8 mouse cellular contexts compared by ENCODE assay signal in genomic region chr4:116556561-116557305, GRCm38 (mm10). TPM values are rescaled to one million over a fixed set of nuclear protein-coding genes. Genes with fewer than 3 reads are reported as not detected.
DNase-seq lines count a peak whose midpoint lies in the region; ATAC-seq and TF ChIP-seq lines count a peak whose summit lies in the region.

No protein-coding gene starts in this region.

- H3K4me3 ChIP-seq in bone marrow macrophage, adult 2 months (ENCODE audit: insufficient read depth, low read length) = peak overlapping the region; percentile 92
- H3K4me3 ChIP-seq in embryonic fibroblast, embryonic 13.5 days (ENCODE audit: insufficient read depth, low read length) = peak overlapping the region; percentile 78
- H3K4me3 ChIP-seq in heart, embryonic 10.5 days = peak overlapping the region; percentile 87
- H3K4me3 ChIP-seq in kidney, embryonic 15.5 days (replicated peaks) = peak overlapping the region; percentile 68

- H3K36me3 ChIP-seq in heart, embryonic 10.5 days = peaks cover 25% of the 10 kb centered on the region
- H3K36me3 ChIP-seq in kidney, embryonic 15.5 days = peaks cover 21% of the 10 kb centered on the region

- no peak for TF ChIP-seq CTCF in bone marrow macrophage, adult 2 months (IDR thresholded peaks at IDR 0.05; ENCODE audit: low read depth, low read length)
- TF ChIP-seq CTCF in embryonic fibroblast, embryonic 13.5 days (IDR thresholded peaks at IDR 0.05; ENCODE audit: borderline replicate concordance, insufficient read depth, low read length) = no peak

- no peak for TF ChIP-seq POLR2A in bone marrow macrophage, adult 2 months (IDR thresholded peaks at IDR 0.05; ENCODE audit: borderline replicate concordance, low read depth, low read length)
- peak; percentile 80 for TF ChIP-seq POLR2A in embryonic fibroblast, embryonic 13.5 days (IDR thresholded peaks at IDR 0.05; ENCODE audit: low read depth, low read length)

- H3K4me2 ChIP-seq in kidney, embryonic 15.5 days = peak overlapping the region; percentile 70

- no peaks in the 10 kb centered on the region for H3K9me3 ChIP-seq in heart, embryonic 10.5 days
- no peaks in the 10 kb centered on the region for H3K9me3 ChIP-seq in kidney, embryonic 15.5 days (replicated peaks)

- peaks cover 16% of the 10 kb centered on the region for H3K4me1 ChIP-seq in bone marrow macrophage, adult 2 months (ENCODE audit: control insufficient read depth, insufficient read depth, low read length)
- no peaks in the 10 kb centered on the region for H3K4me1 ChIP-seq in embryonic fibroblast, embryonic 13.5 days (ENCODE audit: control insufficient read depth, insufficient read depth, low read length)
- peaks cover 9% of the 10 kb centered on the region; the same call in 1 of the 2 replicates for H3K4me1 ChIP-seq in heart, embryonic 10.5 days
- H3K4me1 ChIP-seq in kidney, embryonic 15.5 days = peaks cover 12% of the 10 kb centered on the region; the same call in 1 of the 2 replicates

- peak; percentile 96 for DNase-seq in A20 (ENCODE audit: low read depth, low spot score)
- DNase-seq in heart, embryonic 10.5 days (ENCODE audit: low spot score) = peak; percentile 97
- peak; percentile 96 for DNase-seq in liver
- DNase-seq in spleen, postnatal 4 days (ENCODE audit: low spot score in 2 of 2) = peak; percentile 93 to 96

- peak overlapping the region; percentile 97 for H3K27ac ChIP-seq in bone marrow macrophage, adult 2 months (ENCODE audit: insufficient read depth, low read depth, low read length)
- H3K27ac ChIP-seq in embryonic fibroblast, embryonic 13.5 days (ENCODE audit: insufficient read depth, low read length) = peak overlapping the region; percentile 95
- H3K27ac ChIP-seq in heart, embryonic 10.5 days = peak overlapping the region; percentile 95
- peak overlapping the region; percentile 97 for H3K27ac ChIP-seq in kidney, embryonic 15.5 days

- ATAC-seq in kidney, embryonic 15.5 days (replicated peaks; ENCODE audit: low FRiP score) = peak; percentile 96
- ATAC-seq in monocyte, adult 5-6 weeks (replicated peaks; ENCODE audit: insufficient number of reproducible peaks, low FRiP score, low TSS enrichment, poor library complexity, severe bottlenecking) = peak; percentile 91

- no peaks in the 10 kb centered on the region for H3K27me3 ChIP-seq in heart, embryonic 10.5 days (ENCODE audit: insufficient read depth, poor library complexity, severe bottlenecking)
- no peaks in the 10 kb centered on the region for H3K27me3 ChIP-seq in kidney, embryonic 15.5 days

- H3K9ac ChIP-seq in kidney, embryonic 15.5 days = peak overlapping the region; percentile 77

- WGBS in heart, embryonic 10.5 days = under 1% methylated on average over 28 of the region's 28 CpGs
- under 1% methylated on average over 28 of the region's 28 CpGs for WGBS in kidney, embryonic 15.5 days

RNA-seq across cellular contexts. Expression of gene Gpbp1l1, which starts 0.7 kb away (rescaled TPM):
- polyA plus RNA-seq in bone marrow macrophage, adult 2 months (2012; ENCODE audit: insufficient read depth, insufficient read length, missing spikeins) = 59.5 and 64.7 TPM in 2 replicates
- polyA plus RNA-seq in embryonic fibroblast, embryonic 13.5 days (2011; ENCODE audit: insufficient read length, low read depth, missing spikeins) = 34.3 and 38.1 TPM in 2 replicates
- polyA plus RNA-seq in heart, embryonic 10.5 days (2016; fragmentation: Nextera tagmentation; extraction: Ambion mirVana) = 16.8 and 28.4 TPM in 2 replicates
- polyA plus RNA-seq in kidney, embryonic 15.5 days (2015; fragmentation: Nextera tagmentation; extraction: Ambion mirVana) = 40.5 and 40.7 TPM in 2 replicates
- 102 to 158 TPM (median 148 TPM) in 3 replicates for total RNA-seq in monocyte, adult 5-6 weeks (2017)

RNA-seq across cellular contexts. Expression of gene Tmem69, which starts 1.0 kb away (rescaled TPM):
- 16.7 and 18.5 TPM in 2 replicates for polyA plus RNA-seq in bone marrow macrophage, adult 2 months (2012; ENCODE audit: insufficient read depth, insufficient read length, missing spikeins)
- polyA plus RNA-seq in embryonic fibroblast, embryonic 13.5 days (2011; ENCODE audit: insufficient read length, low read depth, missing spikeins) = 19.8 and 30.4 TPM in 2 replicates
- 23.8 and 24.5 TPM in 2 replicates for polyA plus RNA-seq in heart, embryonic 10.5 days (2016; fragmentation: Nextera tagmentation; extraction: Ambion mirVana)
- polyA plus RNA-seq in kidney, embryonic 15.5 days (2015; fragmentation: Nextera tagmentation; extraction: Ambion mirVana) = 27.4 and 27.5 TPM in 2 replicates
- 3.7 to 7.1 TPM (median 5.7 TPM) in 3 replicates for total RNA-seq in monocyte, adult 5-6 weeks (2017)

RNA-seq across cellular contexts. Expression of gene Ccdc17, which starts 39.7 kb away (rescaled TPM):
- polyA plus RNA-seq in bone marrow macrophage, adult 2 months (2012; ENCODE audit: insufficient read depth, insufficient read length, missing spikeins) = 5.5 and 6.0 TPM in 2 replicates
- polyA plus RNA-seq in embryonic fibroblast, embryonic 13.5 days (2011; ENCODE audit: insufficient read length, low read depth, missing spikeins) = 1.9 and 2.6 TPM in 2 replicates
- polyA plus RNA-seq in heart, embryonic 10.5 days (2016; fragmentation: Nextera tagmentation; extraction: Ambion mirVana) = 1.7 and 2.8 TPM in 2 replicates
- 3.6 and 4.8 TPM in 2 replicates for polyA plus RNA-seq in kidney, embryonic 15.5 days (2015; fragmentation: Nextera tagmentation; extraction: Ambion mirVana)
- 4.8 to 9.3 TPM (median 5.5 TPM) in 3 replicates for total RNA-seq in monocyte, adult 5-6 weeks (2017)

RNA-seq across cellular contexts. Expression of gene Ipp, which starts 49.4 kb away (rescaled TPM):
- 3.3 and 3.6 TPM in 2 replicates for polyA plus RNA-seq in bone marrow macrophage, adult 2 months (2012; ENCODE audit: insufficient read depth, insufficient read length, missing spikeins)
- polyA plus RNA-seq in embryonic fibroblast, embryonic 13.5 days (2011; ENCODE audit: insufficient read length, low read depth, missing spikeins) = 9.1 and 9.3 TPM in 2 replicates
- polyA plus RNA-seq in heart, embryonic 10.5 days (2016; fragmentation: Nextera tagmentation; extraction: Ambion mirVana) = 13.8 and 17.5 TPM in 2 replicates
- 17.0 and 17.3 TPM in 2 replicates for polyA plus RNA-seq in kidney, embryonic 15.5 days (2015; fragmentation: Nextera tagmentation; extraction: Ambion mirVana)
- 5.8 to 13.2 TPM (median 10.0 TPM) in 3 replicates for total RNA-seq in monocyte, adult 5-6 weeks (2017)

Comparison
In these comparisons a context has a peak if more than half of its experiments do, and no peak if none do; other contexts are left out.
1. Peak in every context shown above with its lines: DNase-seq, ATAC-seq, H3K4me3 ChIP-seq and H3K27ac ChIP-seq.